Mouse (Mus musculus): ENCODE results near the gene Arhgef3.

DNA sequence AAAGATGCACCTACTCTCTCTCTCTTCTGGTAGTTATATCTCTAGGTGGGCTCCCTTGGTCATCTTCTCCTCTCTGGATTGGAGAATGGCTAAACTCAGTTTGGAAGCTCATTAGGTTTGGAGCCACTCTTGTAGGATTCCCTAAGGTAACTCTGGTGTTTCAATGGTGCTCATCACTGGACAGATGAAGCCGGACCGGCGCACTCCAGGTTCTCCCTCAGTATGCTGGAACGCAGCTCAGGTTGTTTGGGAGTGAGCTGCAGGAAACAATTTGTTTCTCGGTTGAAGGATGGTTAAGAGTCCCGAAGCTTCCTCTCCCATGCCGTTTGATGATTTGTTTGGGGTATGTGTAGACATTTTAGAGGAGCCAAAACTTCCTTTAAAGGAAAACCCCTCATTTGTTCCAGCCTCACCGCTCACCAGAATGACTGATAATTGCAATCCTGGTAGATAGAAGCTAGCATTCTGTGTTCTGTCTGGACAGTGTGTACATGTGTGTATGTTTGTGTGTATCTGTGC, 124.0 kb downstream of the Arhgef3 start:
- TF ChIP-seq CTCF (IDR thresholded peaks at IDR 0.05; ENCODE audit: borderline replicate concordance, control insufficient read depth, extremely low read depth, insufficient read depth, low read length, poor library complexity) (no peak), POLR2A (IDR thresholded peaks at IDR 0.05; ENCODE audit: control insufficient read depth, extremely low read depth, insufficient read depth, low read length, poor library complexity) (no peak)

Data from thymus, adult 2 months (tissue).